Mouse (Mus musculus) T-cell, adult 2 months (primary cell): ENCODE results near the gene Acot6.

ENCODE experiments used
- DNase-seq: peaks from one replicate; pipeline ENCODE4 v3.0.0; 2022; ENCODE audit warnings: low spot score

The Acot6 gene

GRCm38 (mm10) chr12:84107012-84107411 is 6.6 kb downstream of the Acot6 start:
- no peak for DNase-seq

GRCm38 (mm10) chr12:84107692-84108091 is 7.2 kb downstream of the Acot6 start:
- DNase-seq, result no peak

GRCm38 (mm10) chr12:84109924-84110323 is 9.5 kb downstream of the Acot6 start:
- no peak for DNase-seq

GRCm38 (mm10) chr12:84110814-84111213 is 10.4 kb downstream of the Acot6 start:
- DNase-seq, result no peak

GRCm38 (mm10) chr12:84113676-84114075 is 13.2 kb downstream of the Acot6 start:
- no peak for DNase-seq

GRCm38 (mm10) chr12:84114153-84114994 is 13.9 kb downstream of the Acot6 start, which contains the start of gene Dnal1:
Dnal1 (plus strand) TSS chr12:84114366.
- peak; percentile 81 for DNase-seq

GRCm38 (mm10) chr12:84119584-84119983 is 19.1 kb downstream of the Acot6 start:
- DNase-seq, result no peak

- DNase-seq, result no peak
Measured at GRCm38 (mm10) chr12:84125892-84126291, 25.4 kb downstream of the Acot6 start.

GRCm38 (mm10) chr12:84126899-84127298 is 26.4 kb downstream of the Acot6 start:
- DNase-seq, result no peak

- no peak for DNase-seq
Measured at GRCm38 (mm10) chr12:84128576-84128975, 28.1 kb downstream of the Acot6 start.

GRCm38 (mm10) chr12:84129931-84130330 is 29.5 kb downstream of the Acot6 start:
- DNase-seq, result no peak

GRCm38 (mm10) chr12:84132265-84132664 is 31.8 kb downstream of the Acot6 start:
- peak; percentile 21 for DNase-seq

GRCm38 (mm10) chr12:84137131-84137530 is 36.7 kb downstream of the Acot6 start:
- no peak for DNase-seq

- DNase-seq, result no peak
Measured at GRCm38 (mm10) chr12:84140135-84140534, 39.7 kb downstream of the Acot6 start.

GRCm38 (mm10) chr12:84141271-84141670 is 40.8 kb downstream of the Acot6 start:
- no peak for DNase-seq

GRCm38 (mm10) chr12:84142281-84143050 is 42.0 kb downstream of the Acot6 start:
- no peak for DNase-seq

GRCm38 (mm10) chr12:84147954-84148621 is 47.6 kb downstream of the Acot6 start, which contains the start of gene Pnma1:
Pnma1 (minus strand) TSS chr12:84148489.
- peak; percentile 57 for DNase-seq

GRCm38 (mm10) chr12:84148622-84149012 is 48.2 kb downstream of the Acot6 start:
- DNase-seq, result no peak

- no peak for DNase-seq
Measured at GRCm38 (mm10) chr12:84149971-84150370, 49.5 kb downstream of the Acot6 start.

GRCm38 (mm10) chr12:84150976-84151375 is 50.5 kb downstream of the Acot6 start:
- no peak for DNase-seq

- DNase-seq, result no peak
Measured at GRCm38 (mm10) chr12:84151911-84152310, 51.5 kb downstream of the Acot6 start.
